Mouse (Mus musculus) liver (tissue): ENCODE results near the gene Mfrp.

Source experiments
- DNase-seq: peaks from one replicate; pipeline ENCODE4 v3.0.0-alpha.2; 2020; ENCODE audit warnings: mixed read lengths

Gene Mfrp

DNA sequence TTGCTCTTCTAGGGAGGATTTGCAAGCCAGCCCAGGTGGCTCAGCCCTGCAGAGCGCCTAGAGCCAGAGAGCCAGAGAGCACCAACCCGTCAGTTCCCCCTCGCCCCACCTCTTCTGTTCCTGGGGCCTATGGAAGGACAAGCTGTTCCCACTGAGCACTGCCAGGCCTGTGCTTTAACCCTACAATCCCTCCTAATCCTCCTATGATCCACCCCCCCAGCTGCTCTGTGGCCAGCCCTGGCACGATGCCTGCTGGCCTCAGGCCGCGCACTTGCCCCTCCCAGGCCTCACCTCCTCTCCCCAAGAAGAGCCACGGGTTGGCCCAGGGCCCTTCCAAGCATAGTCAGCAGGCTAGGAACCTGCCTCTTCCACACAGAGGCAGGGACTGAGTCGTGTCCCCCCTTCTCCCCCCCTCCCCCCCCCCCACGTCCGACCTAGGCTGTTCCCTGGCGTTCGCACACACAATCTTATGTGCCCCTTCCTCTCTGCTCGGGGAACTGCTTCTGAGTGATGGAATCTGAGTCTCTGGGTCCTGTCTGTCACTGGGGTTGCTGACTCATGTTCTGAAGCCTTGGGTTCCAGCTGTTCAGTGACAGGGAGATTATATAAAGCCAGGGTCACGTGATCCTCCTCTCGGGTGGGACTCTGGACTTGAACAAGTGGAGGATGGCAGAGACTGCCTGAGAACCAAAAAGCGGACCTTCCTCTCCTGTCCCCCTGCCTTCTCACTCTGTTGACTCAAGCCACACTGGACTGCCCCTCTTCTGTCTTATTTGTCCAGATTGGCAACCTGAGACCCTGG lies 22.4 kb upstream of the Mfrp start:
- DNase-seq = peak; percentile 27

GRCm38 (mm10) chr9:44079997-44080780 lies 21.3 kb upstream of the Mfrp start:
- no peak for DNase-seq

GRCm38 (mm10) chr9:44080953-44081352 lies 20.6 kb upstream of the Mfrp start:
- no peak for DNase-seq

- DNase-seq = no peak
Observed at GRCm38 (mm10) chr9:44081581-44081980, 19.9 kb upstream of the Mfrp start.

- DNase-seq = no peak
Observed at GRCm38 (mm10) chr9:44082266-44082665, 19.3 kb upstream of the Mfrp start.

- no peak for DNase-seq
Observed at GRCm38 (mm10) chr9:44083392-44084121, 18.0 kb upstream of the Mfrp start.

DNA sequence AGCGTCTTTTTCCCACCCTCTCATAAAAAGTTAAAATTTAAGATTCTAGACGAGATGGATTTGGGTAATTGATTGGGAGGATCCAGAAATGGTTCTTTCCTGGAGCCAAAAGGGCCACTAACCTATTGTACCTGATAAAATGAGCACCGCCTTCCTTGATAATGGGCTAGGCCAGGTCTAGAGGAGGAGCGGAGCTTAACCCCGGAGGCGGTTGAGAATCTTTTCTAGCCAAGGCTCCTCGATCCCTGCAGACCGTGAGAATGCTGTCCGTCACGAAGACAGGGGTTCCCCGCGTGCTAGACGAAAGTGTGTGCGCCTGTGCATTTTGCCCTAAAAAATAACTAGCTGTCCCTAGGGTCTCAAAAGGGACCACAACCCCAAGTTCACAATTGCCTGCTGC lies 17.3 kb upstream of the Mfrp start:
- DNase-seq = no peak

- DNase-seq = peak; percentile 95
Observed at GRCm38 (mm10) chr9:44084659-44085229, 16.8 kb upstream of the Mfrp start.

- no peak for DNase-seq
Observed at GRCm38 (mm10) chr9:44085276-44085675, 16.3 kb upstream of the Mfrp start.

- DNase-seq = no peak
Observed at GRCm38 (mm10) chr9:44085741-44086665, 15.5 kb upstream of the Mfrp start.

- DNase-seq = no peak
Observed at GRCm38 (mm10) chr9:44086960-44087359, 14.6 kb upstream of the Mfrp start.

- no peak for DNase-seq
Observed at GRCm38 (mm10) chr9:44087761-44088455, 13.6 kb upstream of the Mfrp start.

- DNase-seq = no peak
Observed at GRCm38 (mm10) chr9:44088877-44089608, 12.5 kb upstream of the Mfrp start.

- peak; percentile 75 for DNase-seq
Observed at GRCm38 (mm10) chr9:44093612-44094503, 7.7 kb upstream of the Mfrp start.

DNA sequence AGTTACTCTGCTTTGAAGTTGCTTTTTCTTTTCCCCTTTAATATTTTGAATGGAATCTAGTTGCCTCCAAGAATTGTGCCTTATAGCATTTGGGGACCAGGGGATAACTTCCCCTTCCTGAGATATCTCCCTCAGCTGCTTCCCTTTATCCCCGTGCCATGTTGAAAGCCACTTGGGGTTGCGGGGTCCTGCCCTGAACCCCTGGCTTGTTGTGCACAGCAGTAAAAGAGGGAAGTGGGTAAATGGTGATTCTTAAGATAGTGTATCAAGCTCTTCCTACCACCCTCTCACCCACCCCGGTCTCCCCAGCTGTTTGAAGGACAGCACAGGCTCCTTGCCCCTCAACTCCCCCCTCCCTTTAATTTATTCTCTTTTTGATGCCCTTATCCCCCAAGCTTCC lies 6.8 kb upstream of the Mfrp start:
- DNase-seq = no peak

DNA sequence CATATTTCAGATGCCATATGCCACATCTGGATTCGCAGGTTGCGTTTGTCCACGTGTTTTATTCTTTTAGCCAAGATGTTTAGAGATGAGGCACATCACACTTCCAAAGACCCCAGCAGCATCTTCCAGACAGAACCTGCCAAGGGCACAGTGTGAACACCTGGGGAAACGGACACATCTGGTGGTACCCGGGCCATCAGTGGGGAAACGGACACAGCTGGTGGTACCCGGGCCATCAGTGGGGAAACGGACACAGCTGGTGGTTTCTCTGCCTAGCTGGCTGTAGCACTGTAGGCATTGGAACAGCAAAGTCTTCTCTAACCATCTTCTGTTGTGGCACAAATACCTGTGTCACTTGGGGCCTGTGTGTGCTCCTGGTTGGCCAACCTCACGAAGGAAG lies 5.7 kb upstream of the Mfrp start:
- no peak for DNase-seq

DNA sequence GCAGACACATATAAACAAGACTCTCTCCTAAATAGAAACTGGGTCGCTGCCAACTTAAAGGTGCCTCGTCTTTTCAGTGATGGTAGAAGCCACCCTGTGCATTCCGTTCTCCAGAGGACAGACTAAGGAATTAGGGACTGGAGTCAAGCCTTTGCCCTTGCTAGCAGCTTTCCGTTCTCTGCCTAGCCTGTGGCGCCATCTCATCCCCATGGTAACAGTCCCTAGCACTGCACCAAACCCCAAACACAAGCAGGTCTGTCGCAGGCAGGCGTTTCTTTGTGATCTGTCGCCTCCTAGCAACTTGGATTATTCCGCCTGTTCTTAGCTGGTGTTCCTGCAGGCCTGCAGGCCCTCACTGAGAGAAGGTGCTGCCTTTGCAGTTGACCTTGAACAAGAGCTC lies 5.0 kb upstream of the Mfrp start:
- DNase-seq = no peak

GRCm38 (mm10) chr9:44104881-44105280 lies 3.4 kb downstream of the Mfrp start:
- DNase-seq = no peak

DNA sequence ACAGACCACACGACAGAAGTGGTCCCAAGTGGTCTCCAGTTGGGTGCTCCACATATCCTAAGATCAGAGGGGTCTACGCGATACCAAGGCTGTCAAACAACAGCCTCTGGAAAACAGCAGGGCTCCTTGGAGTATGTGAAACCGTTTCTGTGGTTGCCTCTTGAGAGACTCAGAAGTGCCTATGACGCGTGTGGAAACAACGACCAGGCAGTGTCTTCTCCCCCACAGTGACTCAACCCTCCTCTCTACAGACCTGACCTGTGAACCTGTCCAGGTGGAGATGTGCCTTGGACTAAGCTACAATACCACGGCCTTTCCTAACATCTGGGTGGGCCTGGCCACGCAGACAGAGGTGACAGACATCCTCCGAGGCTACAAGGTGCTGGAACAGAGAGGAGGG lies 4.3 kb downstream of the Mfrp start:
- DNase-seq = no peak

DNA sequence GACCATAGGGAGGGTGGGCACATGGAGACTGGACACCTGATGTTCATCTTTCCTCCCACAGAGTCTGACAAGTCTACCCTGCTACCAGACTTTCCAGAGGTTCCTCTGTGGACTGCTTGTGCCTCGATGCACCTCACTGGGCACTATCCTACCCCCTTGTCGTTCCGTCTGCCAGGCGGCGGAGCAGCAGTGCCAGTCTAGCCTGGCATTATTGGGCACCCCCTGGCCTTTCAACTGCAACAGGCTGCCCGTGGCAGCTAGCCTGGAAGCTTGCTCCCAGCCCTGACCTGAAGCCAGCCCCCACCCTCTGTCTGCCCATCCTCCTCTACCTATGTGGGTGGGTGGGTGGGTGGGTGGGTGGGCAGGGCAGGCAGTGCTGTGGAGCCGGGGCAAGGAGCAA lies 4.7 kb downstream of the Mfrp start:
- no peak for DNase-seq
